Mouse (Mus musculus) B cell, adult 2 months (primary cell): ENCODE measurements around the gene Ccdc24.

Experiments used
- DNase-seq, 2 experiments: peaks; one replicate each; pipeline ENCODE4 v3.0.0; 2022

The Ccdc24 gene

GRCm38 (mm10) chr4:117872471-117872886, at the start of gene Ccdc24:
Ccdc24 (minus strand) TSS chr4:117872557.
- DNase-seq, result no peak

- no peak for DNase-seq
Measured at GRCm38 (mm10) chr4:117921358-117921757, 49.0 kb upstream of the Ccdc24 start.

GRCm38 (mm10) chr4:117918762-117919161, 46.4 kb upstream of the Ccdc24 start:
- no peak for DNase-seq

GRCm38 (mm10) chr4:117918261-117918660, 45.9 kb upstream of the Ccdc24 start:
- no peak for DNase-seq

GRCm38 (mm10) chr4:117917847-117918246, 45.5 kb upstream of the Ccdc24 start:
- no peak for DNase-seq

- DNase-seq, result no peak
Measured at GRCm38 (mm10) chr4:117917402-117917801, 45.0 kb upstream of the Ccdc24 start.

GRCm38 (mm10) chr4:117916386-117916785, 44.0 kb upstream of the Ccdc24 start:
- no peak for DNase-seq

GRCm38 (mm10) chr4:117915489-117916105, 43.2 kb upstream of the Ccdc24 start:
- peak in 1 of 2 experiments; percentile 7 for DNase-seq

GRCm38 (mm10) chr4:117914591-117915442, 42.5 kb upstream of the Ccdc24 start, which contains the start of gene Ipo13:
Ipo13 (minus strand) TSS chr4:117914999.
- DNase-seq, result peak; percentile 97 to 98

- no peak for DNase-seq
Measured at GRCm38 (mm10) chr4:117914031-117914430, 41.7 kb upstream of the Ccdc24 start.

GRCm38 (mm10) chr4:117913421-117913820, 41.1 kb upstream of the Ccdc24 start:
- no peak for DNase-seq

- no peak for DNase-seq
Measured at GRCm38 (mm10) chr4:117912685-117913273, 40.4 kb upstream of the Ccdc24 start.

GRCm38 (mm10) chr4:117912131-117912561, 39.8 kb upstream of the Ccdc24 start:
- no peak for DNase-seq

GRCm38 (mm10) chr4:117908834-117909453, 36.6 kb upstream of the Ccdc24 start:
- DNase-seq, result no peak

- DNase-seq, result no peak
Measured at GRCm38 (mm10) chr4:117906196-117906595, 33.8 kb upstream of the Ccdc24 start.

- no peak for DNase-seq
Measured at GRCm38 (mm10) chr4:117904761-117905160, 32.4 kb upstream of the Ccdc24 start.

- no peak for DNase-seq
Measured at GRCm38 (mm10) chr4:117904094-117904493, 31.7 kb upstream of the Ccdc24 start.

GRCm38 (mm10) chr4:117898111-117898510, 25.8 kb upstream of the Ccdc24 start:
- no peak for DNase-seq

GRCm38 (mm10) chr4:117896031-117896430, 23.7 kb upstream of the Ccdc24 start:
- no peak for DNase-seq

GRCm38 (mm10) chr4:117895339-117895738, 23.0 kb upstream of the Ccdc24 start:
- no peak for DNase-seq

- DNase-seq, result no peak
Measured at GRCm38 (mm10) chr4:117894601-117895000, 22.2 kb upstream of the Ccdc24 start.

GRCm38 (mm10) chr4:117893376-117893775, 21.0 kb upstream of the Ccdc24 start:
- peak; percentile 76 for DNase-seq

GRCm38 (mm10) chr4:117891738-117892161, 19.4 kb upstream of the Ccdc24 start, which contains the start of gene Dph2:
Dph2 (minus strand) TSS chr4:117892032.
- DNase-seq, result peak; percentile 77 to 78
